Mouse (Mus musculus) embryonic facial prominence, embryonic 10.5 days (tissue): ENCODE measurements around the gene Atp6v1d. TPM values are rescaled to one million over a fixed set of nuclear protein-coding genes. Genes with fewer than 3 reads are reported as not detected.

Source experiments
- DNase-seq: peaks from one replicate; pipeline ENCODE4 v3.0.0-alpha.2; 2017; ENCODE audit warnings: low spot score
- H3K27ac ChIP-seq: fragments of 300-500 bp; sonication (generic); replicated peaks from 2 replicates; pipeline ENCODE4 v1.5.1; 2016; ENCODE audit warnings: mild to moderate bottlenecking
- H3K27me3 ChIP-seq: fragments of 300-500 bp; sonication (generic); replicated peaks from 2 replicates; pipeline ENCODE4 v1.6.1; 2016; ENCODE audit warnings: low read depth, mild to moderate bottlenecking; ENCODE audit not compliant: poor library complexity, severe bottlenecking
- H3K36me3 ChIP-seq: fragments of 300-500 bp; sonication (generic); replicated peaks from 2 replicates; pipeline ENCODE4 v1.6.1; 2016; ENCODE audit warnings: mild to moderate bottlenecking, moderate library complexity
- H3K4me1 ChIP-seq: fragments of 300-500 bp; sonication (generic); 2 replicates; pipeline ENCODE4 v1.6.1; 2016
- H3K4me3 ChIP-seq: fragments of 300-500 bp; sonication (generic); 2 replicates; pipeline ENCODE4 v1.5.1; 2016; ENCODE audit warnings: mild to moderate bottlenecking, moderate library complexity
- H3K9me3 ChIP-seq: fragments of 300-500 bp; sonication (generic); 2 replicates; pipeline ENCODE4 v1.6.1; 2016; ENCODE audit warnings: mild to moderate bottlenecking
- whole genome bisulfite sequencing: fragments of 180-500 bp; shearing (Covaris S2); methylation state at CpG from one replicate; pipeline ENCODE4 v1.1.7; 2016; 5-methylcytosine and 5-hydroxymethylcytosine counted together
- polyA plus RNA-seq: library from polyadenylated mRNA; unstranded; fragments of >200 nt; fragmentation: Nextera tagmentation; extraction: Ambion mirVana; gene quantifications from 2 replicates; pipeline ENCODE4 v1.2.1, GENCODE M21; 2016

The Atp6v1d gene
- polyA plus RNA-seq, 1 experiment from 2014 or later, result 67.7 TPM

GRCm38 (mm10) chr12:78865434-78865833, 4.0 kb upstream of the Atp6v1d start:
- Histone ChIP-seq H3K4me3 (no peak overlapping the region), H3K27ac (no peak overlapping the region), H3K9me3 (no peaks in the 10 kb centered on the region), H3K36me3 (peaks cover 59% of the 10 kb centered on the region), H3K4me1 (peaks cover 16% of the 10 kb centered on the region), H3K27me3 (no peaks in the 10 kb centered on the region)
- 92% methylated on average over 1 of the region's 1 CpGs for WGBS
- DNase-seq, result no peak

- H3K4me1 ChIP-seq, result peaks cover 23% of the 10 kb centered on the region
- no peaks in the 10 kb centered on the region for H3K27me3 ChIP-seq
- WGBS, result 1% methylated on average over 22 of the region's 22 CpGs
- H3K4me3 ChIP-seq, result peak overlapping the region; percentile 91
- H3K9me3 ChIP-seq, result no peaks in the 10 kb centered on the region
- no peak for DNase-seq
- H3K27ac ChIP-seq, result peak overlapping the region; percentile 95
- peaks cover 30% of the 10 kb centered on the region for H3K36me3 ChIP-seq
Measured at GRCm38 (mm10) chr12:78862254-78862730, 854 bp upstream of the Atp6v1d start.

- peak overlapping the region; percentile 95 for H3K27ac ChIP-seq
- peaks cover 29% of the 10 kb centered on the region for H3K36me3 ChIP-seq
- 1% methylated on average over 30 of the region's 30 CpGs for whole genome bisulfite sequencing
- peak overlapping the region; percentile 91 for H3K4me3 ChIP-seq
- H3K4me1 ChIP-seq, result peaks cover 23% of the 10 kb centered on the region
- no peaks in the 10 kb centered on the region for H3K27me3 ChIP-seq
- no peak for DNase-seq
- no peaks in the 10 kb centered on the region for H3K9me3 ChIP-seq
Measured at GRCm38 (mm10) chr12:78860921-78861495, 430 bp downstream of the Atp6v1d start.

GRCm38 (mm10) chr12:78848246-78848645, 13.2 kb downstream of the Atp6v1d start:
- Histone ChIP-seq H3K27me3 (no peaks in the 10 kb centered on the region), H3K36me3 (peaks cover 70% of the 10 kb centered on the region), H3K9me3 (no peaks in the 10 kb centered on the region), H3K27ac (no peak overlapping the region), H3K4me3 (no peak overlapping the region), H3K4me1 (no peaks in the 10 kb centered on the region)
- DNase-seq, result no peak
- WGBS, result 75% methylated on average over 4 of the region's 4 CpGs

GRCm38 (mm10) chr12:78842429-78842828, 19.0 kb downstream of the Atp6v1d start:
- Histone ChIP-seq H3K4me1 (no peaks in the 10 kb centered on the region), H3K9me3 (no peaks in the 10 kb centered on the region), H3K4me3 (no peak overlapping the region), H3K36me3 (peaks cover 90% of the 10 kb centered on the region), H3K27me3 (no peaks in the 10 kb centered on the region), H3K27ac (no peak overlapping the region)
- WGBS, result 91% methylated on average over 1 of the region's 1 CpGs
- DNase-seq, result no peak

GRCm38 (mm10) chr12:78839906-78840305, 21.5 kb downstream of the Atp6v1d start:
- no peak overlapping the region for H3K4me3 ChIP-seq
- H3K27me3 ChIP-seq, result no peaks in the 10 kb centered on the region
- no peaks in the 10 kb centered on the region for H3K4me1 ChIP-seq
- peaks cover 93% of the 10 kb centered on the region for H3K36me3 ChIP-seq
- no peak overlapping the region for H3K27ac ChIP-seq
- H3K9me3 ChIP-seq, result no peaks in the 10 kb centered on the region
- 85% methylated on average over 4 of the region's 4 CpGs for WGBS
- no peak for DNase-seq

GRCm38 (mm10) chr12:78834496-78834895, 26.9 kb downstream of the Atp6v1d start:
- Histone ChIP-seq H3K27me3 (no peaks in the 10 kb centered on the region), H3K4me3 (no peak overlapping the region), H3K4me1 (no peaks in the 10 kb centered on the region), H3K27ac (no peak overlapping the region), H3K9me3 (no peaks in the 10 kb centered on the region), H3K36me3 (peaks cover 86% of the 10 kb centered on the region)
- no peak for DNase-seq
- 87% methylated on average over 2 of the region's 2 CpGs for WGBS

- DNase-seq, result no peak
- H3K4me3 ChIP-seq, result no peak overlapping the region
- no peak overlapping the region for H3K27ac ChIP-seq
- H3K27me3 ChIP-seq, result no peaks in the 10 kb centered on the region
- H3K36me3 ChIP-seq, result peaks cover 21% of the 10 kb centered on the region
- H3K4me1 ChIP-seq, result no peaks in the 10 kb centered on the region
- H3K9me3 ChIP-seq, result no peaks in the 10 kb centered on the region
Measured at GRCm38 (mm10) chr12:78814437-78814836, 47.0 kb downstream of the Atp6v1d start.

GRCm38 (mm10) chr12:78801836-78802235, 59.6 kb downstream of the Atp6v1d start:
- no peak for DNase-seq
- Histone ChIP-seq H3K27me3 (no peaks in the 10 kb centered on the region), H3K9me3 (no peaks in the 10 kb centered on the region), H3K4me3 (no peak overlapping the region), H3K27ac (no peak overlapping the region), H3K36me3 (peaks cover 22% of the 10 kb centered on the region), H3K4me1 (no peaks in the 10 kb centered on the region)

- H3K4me3 ChIP-seq, result no peak overlapping the region
- no peaks in the 10 kb centered on the region for H3K4me1 ChIP-seq
- WGBS, result 89% methylated on average over 3 of the region's 3 CpGs
- H3K36me3 ChIP-seq, result peaks cover 22% of the 10 kb centered on the region
- no peak overlapping the region for H3K27ac ChIP-seq
- no peaks in the 10 kb centered on the region for H3K9me3 ChIP-seq
- no peaks in the 10 kb centered on the region for H3K27me3 ChIP-seq
- DNase-seq, result no peak
Measured at GRCm38 (mm10) chr12:78800036-78800435, 61.4 kb downstream of the Atp6v1d start.

- H3K27me3 ChIP-seq, result no peaks in the 10 kb centered on the region
- H3K4me3 ChIP-seq, result no peak overlapping the region
- H3K9me3 ChIP-seq, result no peaks in the 10 kb centered on the region
- no peaks in the 10 kb centered on the region for H3K4me1 ChIP-seq
- DNase-seq, result no peak
- 32% methylated on average over 1 of the region's 1 CpGs for WGBS
- H3K36me3 ChIP-seq, result peaks cover 22% of the 10 kb centered on the region
- no peak overlapping the region for H3K27ac ChIP-seq
Measured at GRCm38 (mm10) chr12:78794236-78794635, 67.2 kb downstream of the Atp6v1d start.

- 88% methylated on average over 2 of the region's 2 CpGs for WGBS
Measured at GRCm38 (mm10) chr12:78790791-78791190, 70.6 kb downstream of the Atp6v1d start.

More at GRCm38 (mm10) chr12:78790791-78791190, 70.6 kb downstream of the Atp6v1d start:
- Histone ChIP-seq H3K27ac (no peak overlapping the region), H3K27me3 (no peaks in the 10 kb centered on the region), H3K36me3 (no peaks in the 10 kb centered on the region), H3K9me3 (no peaks in the 10 kb centered on the region), H3K4me1 (peaks cover 3% of the 10 kb centered on the region; the same call in 1 of the 2 replicates), H3K4me3 (no peak overlapping the region)
- no peak for DNase-seq
